Mouse (Mus musculus) kidney, embryonic 15.5 days (tissue): ENCODE measurements around the gene Ercc2. TPM values are rescaled to one million over a fixed set of nuclear protein-coding genes. Genes with fewer than 3 reads are reported as not detected.

Experiments used
- ATAC-seq: fragments of 200-750 bp; cut with Nextera tagmentation; replicated peaks from 2 replicates; pipeline ENCODE4 v1.8.0; 2017; ENCODE audit warnings: moderate TSS enrichment; ENCODE audit not compliant: low FRiP score
- H3K27ac ChIP-seq: fragments of 300-500 bp; sonication (generic); 2 replicates; pipeline ENCODE4 v1.5.1; 2015; ENCODE audit warnings: mild to moderate bottlenecking, inconsistent platforms
- H3K27me3 ChIP-seq: fragments of 300-500 bp; sonication (generic); 2 replicates; pipeline ENCODE4 v1.6.1; 2015; ENCODE audit warnings: inconsistent platforms
- H3K36me3 ChIP-seq: fragments of 300-500 bp; sonication (generic); 2 replicates; pipeline ENCODE4 v1.6.1; 2015; ENCODE audit warnings: inconsistent platforms
- H3K4me1 ChIP-seq: fragments of 300-500 bp; sonication (generic); 2 replicates; pipeline ENCODE4 v1.6.1; 2015; ENCODE audit warnings: inconsistent platforms
- H3K4me2 ChIP-seq: fragments of 300-500 bp; sonication (generic); 2 replicates; pipeline ENCODE4 v1.6.1; 2015; ENCODE audit warnings: moderate library complexity, mild to moderate bottlenecking, inconsistent platforms
- H3K4me3 ChIP-seq: fragments of 300-500 bp; sonication (generic); replicated peaks from 2 replicates; pipeline ENCODE4 v1.5.1; 2015; ENCODE audit warnings: mild to moderate bottlenecking, inconsistent platforms
- H3K9ac ChIP-seq: fragments of 300-500 bp; sonication (generic); 2 replicates; pipeline ENCODE4 v1.6.1; 2015; ENCODE audit warnings: mild to moderate bottlenecking, inconsistent platforms
- H3K9me3 ChIP-seq: fragments of 300-500 bp; sonication (generic); replicated peaks from 2 replicates; pipeline ENCODE4 v1.6.1; 2016; ENCODE audit warnings: inconsistent platforms
- WGBS: fragments of 180-500 bp; shearing (Covaris S2); methylation state at CpG from one replicate; pipeline ENCODE4 v1.1.7; 2015; ENCODE audit warnings: mixed read lengths; 5-methylcytosine and 5-hydroxymethylcytosine counted together
- microRNA counts: library from miRNA; unstranded; fragments of <30 nt; microRNA quantifications from one replicate; lab custom pipeline; 2016
- microRNA-seq: library from miRNA; unstranded; fragments of <30 nt; microRNA quantifications from one replicate; pipeline ENCODE4, GENCODE M21; 2016
- polyA plus RNA-seq: library from polyadenylated mRNA; unstranded; fragments of >200 nt; fragmentation: Nextera tagmentation; extraction: Ambion mirVana; gene quantifications from 2 replicates; pipeline ENCODE4 v1.2.1, GENCODE M21; 2015

Ercc2 gene
- polyA plus RNA-seq, 1 experiment from 2014 or later = 19.5 TPM

DNA sequence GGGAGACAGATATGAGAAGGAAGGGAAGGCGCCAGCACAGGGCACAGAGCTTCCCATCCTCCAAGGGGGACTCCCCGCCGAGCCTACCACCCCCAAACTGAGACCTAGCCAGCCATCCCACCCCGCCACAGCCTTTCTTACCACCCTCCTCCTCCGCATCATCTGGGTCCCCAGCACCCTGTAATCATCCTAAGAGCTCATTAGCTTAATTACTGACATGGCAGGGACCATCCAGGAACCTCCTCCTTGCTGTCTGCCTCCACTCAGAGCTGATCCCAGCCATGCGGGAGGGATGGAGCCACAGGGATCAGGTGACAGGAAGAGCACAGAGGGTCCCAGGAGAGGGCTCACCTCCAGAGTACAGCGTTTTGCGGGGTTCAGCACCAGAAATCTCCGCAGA, 55.2 kb downstream of the Ercc2 start:
- no peak overlapping the region for H3K4me3 ChIP-seq
- no peak overlapping the region for H3K9ac ChIP-seq
- H3K4me2 ChIP-seq = no peak overlapping the region
- no peak for ATAC-seq
- H3K27ac ChIP-seq = no peak overlapping the region
- peaks cover 4% of the 10 kb centered on the region; the same call in 1 of the 2 replicates for H3K9me3 ChIP-seq
- peaks cover 99% of the 10 kb centered on the region for H3K36me3 ChIP-seq
- H3K4me1 ChIP-seq = no peaks in the 10 kb centered on the region
- 78% methylated on average over 9 of the region's 9 CpGs for WGBS
- H3K27me3 ChIP-seq = no peaks in the 10 kb centered on the region

DNA sequence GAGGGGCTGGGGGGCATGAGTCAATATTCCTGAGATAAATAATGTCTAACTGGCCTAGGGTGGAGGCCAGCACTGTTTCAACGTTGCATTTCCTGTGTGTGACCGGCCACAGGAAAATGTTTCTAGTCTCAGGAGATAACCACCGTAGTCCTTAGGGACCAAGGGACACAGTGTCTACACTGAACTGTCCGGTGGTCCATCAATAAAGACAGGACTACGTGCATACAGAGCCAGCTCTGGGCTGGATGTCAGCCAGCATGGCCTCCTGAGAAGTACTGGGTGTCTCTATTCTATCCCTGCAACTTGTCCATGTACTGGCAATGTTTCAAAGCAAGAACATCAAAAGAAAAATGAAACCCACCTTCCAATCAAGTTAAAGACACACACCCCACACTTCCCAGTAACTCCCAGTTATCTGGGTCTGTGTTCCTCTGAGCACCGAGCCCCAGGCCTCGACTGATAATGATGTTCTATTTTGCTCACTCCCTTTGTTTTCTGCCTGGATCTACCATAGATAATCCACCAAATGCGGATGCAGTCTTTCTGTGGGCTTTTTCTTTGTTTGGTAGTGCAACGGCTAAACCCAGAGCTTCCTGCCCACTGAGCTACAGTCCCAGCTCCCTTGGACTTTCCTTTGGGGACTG, 59.8 kb downstream of the Ercc2 start:
- H3K27me3 ChIP-seq = no peaks in the 10 kb centered on the region
- no peaks in the 10 kb centered on the region for H3K9me3 ChIP-seq
- no peak overlapping the region for H3K4me2 ChIP-seq
- H3K4me1 ChIP-seq = peaks cover 4% of the 10 kb centered on the region
- H3K9ac ChIP-seq = no peak overlapping the region
- no peak overlapping the region for H3K27ac ChIP-seq
- H3K36me3 ChIP-seq = peaks cover 91% of the 10 kb centered on the region
- no peak for ATAC-seq
- 75% methylated on average over 9 of the region's 9 CpGs for WGBS
- H3K4me3 ChIP-seq = no peak overlapping the region

DNA sequence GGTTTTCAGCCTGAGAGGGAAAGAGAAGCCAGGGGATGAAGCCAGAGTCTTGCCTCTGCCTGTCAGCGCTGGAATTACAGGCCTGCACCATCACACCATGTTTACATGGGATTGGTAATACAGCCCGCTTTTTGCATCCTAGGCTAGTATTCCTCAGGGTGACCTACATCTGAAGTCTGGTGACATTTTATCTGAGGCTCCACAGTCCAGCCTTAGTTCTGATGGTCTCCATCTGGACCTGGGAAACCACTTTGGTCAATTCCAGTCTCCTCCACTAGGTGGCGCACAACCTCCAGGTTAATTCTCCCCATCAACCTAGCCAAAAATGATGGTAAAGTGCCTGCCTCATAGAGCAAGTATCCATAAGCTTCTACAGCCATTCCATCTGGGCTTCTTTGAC, 61.5 kb downstream of the Ercc2 start:
- Histone ChIP-seq H3K9me3 (no peaks in the 10 kb centered on the region), H3K4me2 (no peak overlapping the region), H3K27me3 (no peaks in the 10 kb centered on the region), H3K27ac (0 out of 2 replicates have a peak overlapping the region, but pooled peaks have one; percentile 32), H3K4me1 (peaks cover 4% of the 10 kb centered on the region), H3K9ac (no peak overlapping the region), H3K36me3 (peaks cover 88% of the 10 kb centered on the region), H3K4me3 (no peak overlapping the region)
- ATAC-seq = peak; percentile 72; the same call in 1 of the 2 replicates
- 25% methylated on average over 3 of the region's 3 CpGs for WGBS

DNA sequence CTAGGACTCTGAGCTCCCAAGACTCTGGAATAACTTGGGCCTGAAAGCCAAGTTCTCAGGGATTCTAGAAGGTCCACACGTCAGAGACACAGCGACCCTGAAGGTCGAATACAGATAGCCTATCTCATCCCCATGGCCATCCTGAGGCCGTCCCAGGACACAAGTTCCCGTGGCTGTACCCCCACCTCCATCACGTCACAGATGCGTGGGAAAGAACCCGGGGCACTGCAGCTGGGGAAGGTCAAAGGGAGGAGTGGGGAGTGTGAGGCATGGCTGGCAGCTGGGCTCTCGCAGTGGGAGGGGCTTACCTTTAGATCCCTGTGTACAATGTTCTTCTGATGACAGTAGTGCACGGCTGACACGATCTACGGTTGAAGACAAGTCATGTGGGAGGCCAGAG, 63.0 kb downstream of the Ercc2 start:
- Histone ChIP-seq H3K9ac (no peak overlapping the region), H3K4me2 (no peak overlapping the region), H3K4me3 (no peak overlapping the region), H3K9me3 (no peaks in the 10 kb centered on the region), H3K4me1 (peaks cover 4% of the 10 kb centered on the region), H3K27ac (no peak overlapping the region), H3K36me3 (peaks cover 87% of the 10 kb centered on the region), H3K27me3 (no peaks in the 10 kb centered on the region)
- no peak for ATAC-seq
- 74% methylated on average over 12 of the region's 12 CpGs for WGBS

MicroRNAs within 50 kb of the gene (microRNA counts, 519-probe panel; counts per million panel counts)
- microRNA mmu-miR-343 (lab: Ali Mortazavi, UCI) = 31.7 counts per million

Small RNA genes lying within 50 kb of the gene (microRNA-seq; reads per million reads assigned to microRNA genes)
- gene Mir343 = not detected

Other genes starting within 250 kb of the Ercc2 start
- 13.5 and 14.4 TPM in 2 replicates for gene Qpctl, start 232.7 kb upstream of the Ercc2 start, polyA plus RNA-seq
- gene Snrpd2, start 232.3 kb upstream of the Ercc2 start, polyA plus RNA-seq = 157 and 162 TPM in 2 replicates
- 0.76 and 1.0 TPM in 2 replicates for gene Gipr, start 215.9 kb upstream of the Ercc2 start, polyA plus RNA-seq
- gene Eml2, start 205.6 kb upstream of the Ercc2 start, polyA plus RNA-seq = 9.5 and 16.8 TPM in 2 replicates
- gene Gpr4, start 169.5 kb upstream of the Ercc2 start, polyA plus RNA-seq = 2.7 and 3.3 TPM in 2 replicates
- 38.8 and 40.5 TPM in 2 replicates for gene Opa3, start 153.7 kb upstream of the Ercc2 start, polyA plus RNA-seq
- 87.4 and 89.8 TPM in 2 replicates for gene Vasp, start 110.2 kb upstream of the Ercc2 start, polyA plus RNA-seq
- 0.13 TPM in 1 of 2 replicates, not detected in the other for gene Ppm1n, start 101.9 kb upstream of the Ercc2 start, polyA plus RNA-seq
- 8.3 and 9.2 TPM in 2 replicates for gene Rtn2, start 99.4 kb upstream of the Ercc2 start, polyA plus RNA-seq
- gene Fosb, start 72.0 kb upstream of the Ercc2 start, polyA plus RNA-seq = 0.09 and 0.26 TPM in 2 replicates
- 85.7 and 87.2 TPM in 2 replicates for gene Ercc1, start 37.2 kb upstream of the Ercc2 start, polyA plus RNA-seq
- gene Cd3eap, start 22.5 kb upstream of the Ercc2 start, polyA plus RNA-seq = 27.0 and 28.3 TPM in 2 replicates
- 5.5 and 5.8 TPM in 2 replicates for gene Ppp1r13l, start 22.3 kb upstream of the Ercc2 start, polyA plus RNA-seq
- gene Klc3, start 22.1 kb downstream of the Ercc2 start, polyA plus RNA-seq = 5.1 and 6.3 TPM in 2 replicates
- 22.6 and 58.1 TPM in 2 replicates for gene Ckm, start 22.8 kb downstream of the Ercc2 start, polyA plus RNA-seq
- 6.6 and 9.4 TPM in 2 replicates for gene Mark4, start 76.8 kb downstream of the Ercc2 start, polyA plus RNA-seq
- 3.0 TPM in 2 replicates for gene Exoc3l2, start 81.3 kb downstream of the Ercc2 start, polyA plus RNA-seq
- gene Bloc1s3, start 126.4 kb downstream of the Ercc2 start, polyA plus RNA-seq = 2.3 and 2.6 TPM in 2 replicates
- gene Trappc6a, start 126.4 kb downstream of the Ercc2 start, polyA plus RNA-seq = 76.2 and 81.2 TPM in 2 replicates
- gene Nkpd1, start 135.8 kb downstream of the Ercc2 start, polyA plus RNA-seq = 0.10 and 0.15 TPM in 2 replicates
- gene Ppp1r37, start 181.1 kb downstream of the Ercc2 start, polyA plus RNA-seq = 21.3 and 24.4 TPM in 2 replicates
- gene Zfp296, start 195.3 kb downstream of the Ercc2 start, polyA plus RNA-seq = 0.55 and 0.66 TPM in 2 replicates
- 148 and 161 TPM in 2 replicates for gene Gemin7, start 195.6 kb downstream of the Ercc2 start, polyA plus RNA-seq
- gene Clasrp, start 222.5 kb downstream of the Ercc2 start, polyA plus RNA-seq = 50.6 and 58.6 TPM in 2 replicates
- 8.8 and 10.0 TPM in 2 replicates for gene Relb, start 247.4 kb downstream of the Ercc2 start, polyA plus RNA-seq